Mouse (Mus musculus) kidney, adult 8-10 months (tissue): ENCODE measurements around the gene Lrrc42.
A peak's percentile ranks its signal among the peaks of the same experiment; 100 is the strongest.

Experiments used
- DNase-seq, 2 experiments: peaks; one replicate each; pipeline ENCODE4 v3.0.0; 2022

Lrrc42 gene

DNA sequence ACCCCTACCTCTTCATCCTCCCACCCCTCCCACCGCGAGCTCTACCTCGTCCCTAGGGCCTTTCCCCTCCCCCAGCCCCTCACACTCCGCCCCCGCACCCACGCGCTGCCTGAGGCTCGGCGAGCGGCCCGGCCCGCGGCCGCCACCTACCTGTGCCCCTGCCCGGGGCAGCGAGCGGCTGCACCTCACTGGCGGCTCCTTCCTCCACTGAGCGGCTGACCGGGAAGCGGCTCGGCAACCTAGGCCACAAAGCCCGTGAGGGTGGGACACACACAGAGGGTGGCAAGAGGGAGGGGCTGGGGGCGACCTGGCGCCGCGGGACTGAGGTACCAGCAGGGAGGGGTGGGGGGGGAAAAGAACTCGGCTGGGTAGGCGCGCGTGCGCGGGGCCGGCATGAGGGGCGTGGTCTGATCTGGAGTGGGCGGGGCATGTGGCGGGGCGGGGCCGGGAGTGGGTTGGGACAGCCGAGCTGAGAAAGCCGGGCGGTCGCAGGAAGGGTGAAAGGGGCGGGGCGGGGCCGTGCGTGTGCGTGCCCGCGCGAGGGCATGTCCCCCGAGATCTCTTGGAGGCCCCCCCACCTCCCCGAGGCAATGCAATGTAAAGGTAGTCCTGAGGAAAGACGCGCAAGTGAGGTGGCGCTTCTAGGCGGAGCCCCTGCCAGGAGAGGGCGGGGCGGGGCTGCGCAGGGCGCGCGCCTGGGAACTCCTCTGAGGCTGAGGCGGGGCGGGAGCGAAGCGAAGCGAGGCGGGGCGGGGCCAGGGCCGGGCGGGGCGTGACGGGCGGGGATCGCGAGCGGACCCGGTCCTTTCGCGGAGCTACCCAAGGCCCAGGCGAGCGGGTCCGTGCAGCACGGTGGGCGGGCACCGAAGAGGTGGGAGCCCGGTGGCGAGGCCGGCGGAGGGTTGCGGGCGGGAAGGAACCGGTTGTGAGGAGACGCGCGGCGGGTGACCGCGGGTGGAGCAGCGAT lies at the start of gene Lrrc42, which contains the start of gene Hspb11:
Lrrc42 (minus strand) TSS at position 408 of the 967 bp plus-strand sequence.
Hspb11 (plus strand) TSS at position 469 of the 967 bp plus-strand sequence.
- peak; percentile 94 to 96 for DNase-seq

DNA sequence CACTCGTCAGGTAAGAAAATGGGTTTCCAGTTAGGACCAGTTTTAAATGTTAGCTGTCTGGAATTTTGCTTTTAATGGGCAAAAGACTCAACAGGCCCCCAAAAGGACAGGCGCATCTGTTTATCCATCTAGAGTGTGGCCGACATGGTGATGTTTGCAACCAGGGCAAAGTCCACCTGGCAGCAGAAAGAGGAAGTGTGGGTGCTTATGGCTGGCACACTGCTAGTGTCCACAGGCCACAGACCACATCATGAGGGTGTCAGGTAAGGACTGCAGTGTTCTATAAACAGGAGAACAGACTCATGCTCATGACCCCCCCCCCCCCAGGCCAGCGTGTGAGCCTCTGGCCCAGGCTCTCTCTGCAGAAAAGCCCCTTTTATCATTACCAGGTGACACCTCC lies 49.5 kb upstream of the Lrrc42 start:
- DNase-seq, result peak; percentile 71

DNA sequence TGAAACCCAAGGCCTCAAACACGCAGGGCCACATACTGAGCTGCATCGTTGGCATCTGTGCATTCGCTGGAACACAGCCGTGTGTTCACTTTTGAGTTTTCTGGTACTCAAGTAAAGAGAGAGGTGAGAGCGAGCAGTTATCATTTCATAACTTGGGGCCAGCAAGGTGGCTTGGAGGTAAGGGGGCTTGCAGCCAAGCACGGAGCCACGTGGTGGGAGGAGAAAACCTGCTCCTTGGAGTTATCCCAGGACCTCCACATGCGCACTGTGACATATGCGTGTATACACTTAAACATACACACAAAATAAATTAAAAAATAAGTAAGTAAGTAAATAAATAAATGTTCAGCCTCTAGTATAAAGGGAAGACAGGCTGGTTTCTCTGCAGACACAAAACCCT lies 48.9 kb upstream of the Lrrc42 start:
- no peak for DNase-seq

DNA sequence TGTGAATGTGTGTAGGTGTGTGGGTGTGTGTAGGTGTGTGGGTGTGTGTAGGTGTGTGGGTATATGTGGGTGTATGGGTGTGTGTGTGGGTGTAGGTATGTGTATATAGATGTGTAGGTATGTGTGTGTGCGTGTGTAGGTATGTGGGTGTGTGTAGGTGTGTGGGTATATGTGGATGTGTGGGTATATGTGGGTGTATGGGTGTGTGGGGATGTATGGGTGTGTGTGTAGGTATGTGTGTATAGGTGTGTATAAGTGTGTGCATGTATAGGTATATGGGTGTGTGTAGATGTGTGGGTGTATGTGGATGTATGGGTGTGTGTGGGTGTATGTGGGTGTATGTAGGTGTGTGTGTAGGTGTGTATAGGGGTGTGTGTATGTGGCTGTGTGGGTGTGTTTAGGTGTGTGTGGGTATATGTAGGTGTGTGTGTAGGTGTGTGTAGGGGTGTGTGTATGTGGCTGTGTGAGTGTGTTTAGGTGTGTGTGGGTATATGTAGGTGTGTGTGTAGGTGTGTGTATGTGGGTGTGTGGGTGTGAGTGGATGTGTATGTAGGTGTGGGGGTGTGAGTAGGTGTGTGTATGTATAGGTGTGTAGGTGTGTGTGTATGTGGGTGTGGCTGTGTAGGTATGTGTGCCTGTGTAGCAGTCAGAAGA lies 47.7 kb upstream of the Lrrc42 start:
- no peak for DNase-seq

DNA sequence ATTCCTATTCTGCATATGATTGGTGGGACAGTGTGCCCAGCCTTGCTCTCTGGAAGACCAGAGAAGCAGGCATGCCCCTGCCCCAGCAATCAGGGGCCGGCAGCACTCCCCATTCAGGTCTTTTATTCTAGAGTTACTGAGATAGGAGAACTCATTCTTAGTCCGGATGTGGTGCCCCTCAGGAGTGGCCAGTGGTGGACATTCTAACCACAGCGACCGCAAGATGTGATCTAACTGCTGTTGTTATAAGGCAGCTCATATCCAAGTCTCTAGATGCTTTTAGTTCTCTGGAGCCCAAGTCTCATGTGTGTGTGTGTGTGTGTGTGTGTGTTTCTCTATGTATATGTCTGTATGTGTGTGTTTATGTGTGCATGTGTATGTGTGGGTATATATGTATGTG lies 47.0 kb upstream of the Lrrc42 start:
- DNase-seq, result no peak

DNA sequence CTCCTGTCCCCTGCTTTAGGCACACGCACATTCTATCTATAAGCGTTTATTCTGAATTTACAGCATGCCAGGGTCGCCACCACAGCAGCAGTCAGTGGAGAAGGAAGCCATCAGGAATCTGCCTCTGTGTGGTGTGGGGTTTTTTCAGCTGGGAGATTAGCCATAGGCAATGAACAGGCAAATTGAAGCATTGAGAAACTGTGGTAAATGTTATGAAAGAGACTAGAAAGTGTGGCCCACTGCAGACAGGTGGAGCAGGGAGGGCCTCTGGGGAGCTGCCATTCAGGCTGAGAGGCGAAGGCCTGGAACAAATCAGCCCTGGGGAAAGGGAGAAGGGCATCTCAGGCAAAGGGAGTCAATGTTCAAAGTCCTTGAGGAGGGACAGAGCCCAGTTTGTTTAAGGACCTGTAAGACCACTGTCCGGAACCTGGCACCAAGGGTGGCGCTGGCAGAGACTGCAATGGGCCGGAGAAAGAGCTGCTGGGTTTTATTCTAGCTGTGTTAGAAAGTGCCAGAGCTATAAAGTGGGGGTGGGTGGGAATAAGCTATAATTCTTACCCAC lies 46.5 kb upstream of the Lrrc42 start:
- DNase-seq, result peak; percentile 69 to 87

DNA sequence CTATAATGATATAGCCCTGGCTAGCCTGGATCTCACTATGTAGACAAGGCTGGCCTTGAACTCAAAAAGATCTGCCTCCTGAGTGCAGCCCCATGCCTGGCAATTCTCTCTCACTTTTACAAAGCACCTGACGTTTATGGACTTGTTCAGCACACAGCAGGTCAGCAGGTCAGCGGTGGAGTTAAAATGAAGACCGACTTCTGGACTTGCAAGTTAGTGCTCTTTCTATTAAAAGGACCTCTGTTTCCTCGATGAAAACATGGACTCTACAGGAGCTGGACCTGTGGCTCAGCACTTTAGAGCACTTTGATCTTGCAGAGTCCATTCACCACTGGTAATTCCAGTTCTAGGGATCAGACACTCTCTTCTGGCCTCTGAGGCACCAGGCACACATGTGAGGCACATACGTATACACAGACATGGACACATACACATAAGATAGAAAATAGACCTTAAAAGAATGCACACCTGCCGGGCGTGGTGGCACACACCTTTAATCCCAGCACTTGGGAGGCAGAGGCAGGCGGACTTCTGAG lies 44.8 kb upstream of the Lrrc42 start:
- peak; percentile 45 to 68 for DNase-seq

DNA sequence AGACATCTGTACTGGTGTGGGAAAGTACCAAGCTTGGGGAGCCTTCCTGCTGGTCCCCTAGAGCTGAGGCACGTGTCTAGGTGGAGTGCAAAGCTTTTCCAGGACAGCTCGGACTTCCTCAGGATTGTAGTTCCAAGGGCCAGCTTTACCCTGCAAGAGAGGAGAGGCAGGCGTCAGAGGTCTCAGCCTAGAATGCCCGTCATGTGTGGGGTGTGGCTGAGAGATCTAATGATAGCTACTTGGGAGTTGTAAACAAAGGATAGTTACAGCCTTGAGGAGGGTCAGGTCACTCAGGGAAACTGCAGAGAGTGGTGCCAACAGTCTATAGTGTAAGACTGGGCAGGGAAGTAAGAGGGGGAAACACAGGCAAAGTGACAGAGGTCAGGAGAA lies 38.9 kb upstream of the Lrrc42 start:
- no peak for DNase-seq

DNA sequence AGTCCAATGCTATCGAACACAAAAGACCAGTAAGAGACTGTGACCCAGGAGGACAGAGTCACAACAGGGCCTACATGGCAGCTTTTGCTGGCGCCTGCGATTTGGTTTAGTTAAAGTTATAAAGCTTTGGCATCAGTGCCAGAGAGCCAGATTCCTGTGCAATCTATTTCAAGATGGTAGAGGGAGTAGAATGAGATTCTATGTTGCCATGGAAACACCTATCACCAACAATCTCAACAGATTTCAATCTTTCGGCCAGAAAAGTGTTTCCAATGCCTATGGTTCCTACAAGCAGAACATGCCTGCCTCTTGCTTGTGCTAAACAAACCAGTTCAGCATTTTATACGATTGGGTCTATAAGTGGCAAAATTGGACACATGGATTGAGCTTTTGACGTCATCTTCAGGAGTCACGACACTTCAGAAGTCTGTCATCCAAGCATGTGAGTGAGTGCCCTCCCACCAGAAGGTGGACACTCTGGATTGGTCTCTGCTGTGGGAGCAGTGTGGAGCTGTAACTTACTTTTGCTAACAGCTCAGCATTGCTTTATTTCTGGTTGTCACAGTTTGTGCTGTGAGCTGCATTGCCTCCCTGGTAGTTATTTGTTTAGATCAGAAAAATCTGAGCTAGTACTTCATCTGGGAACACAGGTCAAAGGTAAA lies 38.4 kb upstream of the Lrrc42 start:
- no peak for DNase-seq

DNA sequence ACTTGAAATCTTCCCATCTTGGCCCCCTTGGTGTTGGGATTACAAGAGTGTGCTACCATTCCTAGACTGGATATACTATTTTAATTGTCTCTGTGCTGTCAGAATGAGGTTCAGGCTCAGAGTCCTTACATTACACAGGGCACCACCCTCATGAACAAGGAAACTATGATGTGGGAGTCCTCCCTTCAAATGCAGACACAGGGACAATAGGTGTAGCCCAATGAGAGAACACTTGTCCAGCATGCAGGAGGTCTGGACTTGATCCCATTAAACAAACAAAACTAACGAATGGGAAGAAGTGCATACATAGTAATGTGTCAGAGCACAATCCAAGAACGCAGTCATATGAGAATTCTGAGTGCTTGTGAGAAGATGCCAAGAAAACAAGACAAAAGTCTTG lies 34.2 kb upstream of the Lrrc42 start:
- DNase-seq, result no peak

DNA sequence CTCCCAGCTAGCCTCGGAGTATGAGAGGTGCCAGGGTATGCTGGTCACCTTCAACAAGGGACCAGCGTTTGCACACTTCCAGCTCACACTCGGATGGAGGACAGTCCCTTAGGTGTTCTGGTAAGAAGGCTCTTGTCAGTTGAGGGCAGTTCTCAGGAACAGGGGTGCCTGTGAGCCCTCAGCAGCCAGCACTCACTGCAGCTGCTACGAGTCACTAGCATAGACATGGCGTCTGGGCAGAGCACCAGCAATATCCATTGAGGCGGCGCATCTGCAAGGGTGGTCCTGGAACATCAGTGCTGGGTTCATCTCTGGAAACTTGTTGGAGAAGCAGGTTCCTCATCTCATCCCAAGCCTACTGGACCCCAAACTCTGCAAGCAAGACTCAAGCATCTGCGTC lies 33.1 kb upstream of the Lrrc42 start:
- no peak for DNase-seq

DNA sequence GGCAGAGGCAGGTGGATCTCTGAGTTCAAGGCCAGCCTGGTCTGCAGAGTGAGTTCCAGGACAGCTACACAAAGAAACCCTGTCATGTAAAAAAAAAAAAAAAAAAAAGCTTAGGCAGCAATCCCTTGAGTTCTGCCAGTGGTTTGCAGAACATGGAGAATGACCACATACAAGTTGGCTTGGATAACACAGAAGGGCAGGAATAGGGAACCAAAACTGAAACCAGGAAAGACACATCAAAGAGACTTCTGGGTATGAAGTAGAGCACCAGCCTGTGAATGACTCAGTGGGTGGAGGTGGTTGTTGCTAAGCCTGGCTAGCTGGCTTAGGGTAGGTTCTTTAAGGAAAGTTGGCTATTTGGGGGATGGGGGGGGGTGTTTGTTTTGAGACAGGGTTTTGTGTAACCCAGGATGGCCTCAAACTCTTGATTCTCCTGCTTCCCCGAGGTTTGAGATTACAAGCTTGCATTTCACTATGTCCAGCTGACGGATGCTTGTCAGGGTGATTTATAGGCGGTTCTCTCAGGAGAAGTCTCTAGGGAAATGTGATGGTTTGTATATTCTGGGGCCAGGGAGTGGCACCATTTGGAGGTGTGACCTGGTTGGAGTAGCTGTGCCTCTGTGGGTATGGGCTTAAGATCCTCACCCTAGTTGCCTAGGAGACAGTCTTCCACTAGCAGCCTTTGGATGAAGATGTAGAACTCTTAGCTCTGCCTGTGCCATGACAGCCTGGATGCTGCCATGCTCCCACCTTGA lies 32.3 kb upstream of the Lrrc42 start:
- DNase-seq, result no peak

DNA sequence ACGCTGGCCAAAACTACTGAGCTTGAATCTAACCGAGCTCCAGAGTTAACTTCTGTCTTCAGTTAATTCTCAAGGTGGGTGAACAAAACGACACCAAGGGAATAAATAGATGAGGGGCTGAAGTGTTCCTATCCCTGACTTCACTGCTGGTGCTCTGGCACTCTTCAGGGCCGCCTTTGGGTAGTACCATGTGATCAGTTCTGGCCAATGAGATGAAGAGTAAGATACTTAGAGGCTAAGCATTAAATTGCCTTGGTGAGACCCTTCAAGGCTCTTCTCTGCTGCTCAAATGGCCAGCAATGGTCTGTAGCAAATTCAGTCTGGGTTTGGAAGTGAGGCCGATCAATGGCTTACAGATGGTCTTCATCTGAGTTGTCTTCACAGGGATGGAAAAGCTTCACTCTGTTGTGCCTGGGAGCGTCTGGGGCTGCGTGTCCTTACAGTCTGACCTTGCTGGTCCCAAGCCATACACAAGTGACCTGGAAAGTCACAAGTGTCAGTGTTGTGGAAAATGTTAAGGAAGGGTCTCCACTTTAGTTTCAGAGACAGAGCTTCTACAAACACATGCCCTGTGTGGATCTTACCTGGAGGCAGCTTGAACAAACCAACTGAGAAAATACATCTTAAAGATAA lies 27.6 kb upstream of the Lrrc42 start:
- DNase-seq, result no peak

DNA sequence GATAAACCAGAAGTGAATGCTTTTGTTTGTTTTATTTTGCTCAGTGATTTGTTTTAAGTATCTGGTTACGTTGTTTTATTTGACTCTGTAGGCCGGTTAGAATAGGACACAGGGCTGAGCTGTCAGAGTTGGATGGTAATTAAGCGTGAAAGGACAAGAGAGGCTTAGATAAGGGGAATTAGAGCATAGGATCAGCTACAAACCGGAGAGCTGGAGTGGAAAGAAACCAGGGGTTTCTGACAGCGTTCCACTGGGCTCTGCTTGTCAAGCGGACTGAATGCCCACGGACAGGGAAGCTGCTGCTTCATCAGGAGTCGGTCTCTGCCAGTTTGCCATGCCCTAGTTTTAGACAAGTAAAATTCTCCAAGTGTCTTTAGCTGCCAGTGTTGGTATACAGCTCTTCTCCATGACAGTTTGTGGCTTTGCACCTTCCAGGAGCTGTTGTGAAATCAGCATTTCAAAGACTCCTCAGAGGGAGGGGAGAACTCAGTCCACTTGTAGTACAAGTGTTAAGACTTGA lies 24.9 kb upstream of the Lrrc42 start:
- DNase-seq, result no peak

DNA sequence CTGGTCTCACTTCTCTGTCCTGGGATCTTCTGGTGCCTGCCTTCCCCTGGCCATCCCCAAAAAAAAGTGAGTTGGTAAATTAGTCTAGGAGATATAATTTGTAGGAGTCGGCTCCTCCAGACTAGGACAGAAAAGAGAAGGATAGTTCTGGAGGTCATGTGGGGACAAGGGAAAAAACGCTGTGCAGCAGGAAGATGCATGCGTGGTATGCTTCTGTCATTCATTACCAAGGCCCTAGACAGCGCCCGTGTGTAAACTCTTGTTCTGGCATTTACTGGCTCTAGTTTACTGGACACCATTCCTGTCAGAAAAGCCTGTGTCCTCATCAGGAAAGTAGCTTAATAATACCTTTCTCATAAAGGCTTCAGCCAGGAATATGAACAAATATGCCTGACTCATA lies 21.2 kb upstream of the Lrrc42 start:
- peak; percentile 41 to 68 for DNase-seq

DNA sequence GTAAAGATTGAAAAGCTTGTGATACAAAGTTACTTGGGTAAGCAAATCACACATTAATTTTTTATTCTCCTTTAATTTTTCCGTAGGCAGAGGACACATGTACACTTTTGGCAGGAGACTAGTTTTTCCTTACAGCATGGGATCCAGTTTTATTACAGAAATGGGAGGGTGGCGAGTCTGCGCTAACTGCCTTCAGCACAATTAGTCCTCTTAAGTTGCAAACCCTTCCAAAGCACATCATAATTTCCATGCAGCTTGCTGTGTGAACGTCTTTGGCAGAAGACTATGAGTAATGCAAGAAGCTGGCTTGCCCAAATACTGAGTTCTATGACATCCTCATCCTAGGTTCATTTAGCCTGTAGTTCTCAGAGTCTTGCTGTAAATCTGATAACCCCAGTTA lies 20.4 kb upstream of the Lrrc42 start:
- DNase-seq, result no peak

DNA sequence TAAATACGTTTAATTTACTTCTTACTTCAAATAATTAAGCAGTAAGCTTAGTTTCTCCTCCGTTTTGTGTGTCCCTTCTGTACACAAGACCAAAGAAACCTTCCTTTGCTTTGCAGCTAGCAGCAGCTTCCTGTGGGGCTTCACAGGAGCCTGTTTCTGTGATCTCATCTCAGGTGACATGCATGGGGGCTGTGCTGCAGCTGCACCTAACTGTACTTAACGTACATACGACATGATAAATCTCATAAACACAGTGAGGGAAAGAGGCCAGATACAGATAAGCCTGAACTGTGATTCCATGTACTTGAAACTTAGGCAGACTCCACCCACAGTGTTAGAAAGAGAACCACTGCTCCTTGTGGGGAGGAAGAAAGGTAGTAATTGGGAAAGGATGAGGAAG lies 6.7 kb upstream of the Lrrc42 start:
- DNase-seq, result no peak

DNA sequence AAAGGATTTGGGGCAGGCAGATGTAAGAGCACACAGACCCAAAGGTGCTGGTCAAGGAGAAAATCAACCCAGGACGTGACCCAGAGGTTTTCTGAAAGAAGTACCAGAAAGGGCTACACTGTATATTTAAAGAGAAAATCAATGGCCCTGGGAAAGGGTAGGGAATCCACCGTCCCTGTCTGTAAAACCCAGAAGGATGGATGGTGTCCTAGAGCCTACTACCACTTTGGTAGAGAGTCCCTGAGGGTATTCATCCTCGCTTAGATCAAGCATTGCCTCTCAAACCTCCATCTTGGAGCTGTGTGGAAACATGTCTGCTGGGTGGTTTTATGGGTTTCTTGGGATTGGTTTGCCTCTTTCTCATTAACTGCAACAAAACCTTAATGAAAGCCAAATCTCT lies 1.1 kb upstream of the Lrrc42 start:
- no peak for DNase-seq

DNA sequence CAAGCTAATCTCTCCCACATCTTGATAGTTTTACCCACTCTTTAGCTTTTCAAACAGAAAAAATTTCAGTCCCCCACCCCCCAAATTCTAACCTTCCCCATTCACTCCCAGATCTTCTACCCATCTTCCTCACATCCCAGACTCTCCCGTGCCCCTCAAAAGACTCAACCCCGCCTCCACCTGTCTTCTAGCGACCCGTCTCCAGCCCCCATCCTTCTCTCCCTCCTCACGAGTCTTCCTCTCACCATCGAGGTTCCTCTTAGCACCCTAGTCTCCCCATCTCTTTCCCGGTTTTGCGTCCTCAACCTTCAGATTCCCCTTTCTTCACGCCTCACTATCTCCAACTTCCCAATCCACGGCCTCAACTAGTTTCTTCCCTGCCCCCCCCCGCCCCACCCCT lies 810 bp downstream of the Lrrc42 start:
- DNase-seq, result no peak

DNA sequence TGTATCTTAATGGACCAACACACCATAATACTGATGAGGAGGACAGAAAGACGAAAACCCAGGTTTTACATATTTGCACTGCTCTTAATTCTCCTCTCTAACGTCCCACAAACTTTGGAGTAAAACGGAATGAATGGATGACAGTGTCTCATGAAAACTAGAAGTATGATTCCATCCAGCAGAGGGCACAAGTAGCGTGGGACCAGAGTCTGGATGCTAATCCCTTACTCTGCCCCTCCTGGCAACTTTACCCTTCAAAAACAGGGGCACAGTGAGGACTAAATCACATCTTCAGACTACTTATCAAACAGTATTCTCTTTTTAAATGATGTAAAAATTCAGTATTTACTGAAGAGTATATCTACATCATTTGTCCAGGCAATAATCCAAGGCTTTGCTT lies 2.8 kb downstream of the Lrrc42 start:
- peak; percentile 36 to 38 for DNase-seq

DNA sequence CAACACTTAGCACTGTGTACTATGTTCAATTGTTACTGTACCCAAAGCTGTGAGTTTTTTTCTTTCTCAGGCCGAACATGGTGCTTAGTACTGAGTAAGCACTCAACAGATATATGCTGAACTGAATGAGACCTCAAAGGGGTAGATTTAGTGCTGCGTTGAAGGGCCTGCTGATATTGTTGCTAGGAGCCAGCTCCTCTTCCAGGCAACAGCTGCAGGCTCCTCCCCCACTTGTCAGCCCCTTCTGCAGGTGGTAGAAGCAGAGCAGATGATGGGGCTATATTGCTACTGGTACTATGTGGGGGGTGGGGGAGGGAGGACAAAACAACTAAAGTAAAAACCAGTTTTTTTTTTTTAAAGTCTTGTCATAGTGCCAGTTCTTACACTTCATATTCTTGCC lies 3.9 kb downstream of the Lrrc42 start:
- no peak for DNase-seq

DNA sequence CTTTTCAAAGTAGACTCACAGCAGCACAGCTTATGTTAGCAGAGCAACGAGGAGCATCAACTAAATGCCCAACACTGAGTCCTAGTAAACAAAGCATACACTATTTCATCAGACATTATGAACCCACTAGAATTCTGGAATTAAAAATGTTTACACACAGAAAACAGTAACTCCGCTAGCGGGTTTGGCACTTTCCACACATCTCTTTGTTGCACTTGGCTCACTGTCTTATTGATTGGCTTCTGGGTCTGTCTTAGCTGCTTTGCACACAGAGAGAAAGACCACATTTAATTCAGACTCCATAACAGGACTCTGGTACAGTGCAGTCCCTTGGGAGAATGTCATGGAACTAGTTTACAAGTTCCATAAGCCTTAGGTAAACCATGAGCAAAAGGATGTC lies 5.3 kb downstream of the Lrrc42 start:
- DNase-seq, result no peak
